Mouse (Mus musculus): ENCODE results near the gene Syna.
A peak's percentile ranks its signal among the peaks of the same experiment; 100 is the strongest.

Gene Syna

DNA sequence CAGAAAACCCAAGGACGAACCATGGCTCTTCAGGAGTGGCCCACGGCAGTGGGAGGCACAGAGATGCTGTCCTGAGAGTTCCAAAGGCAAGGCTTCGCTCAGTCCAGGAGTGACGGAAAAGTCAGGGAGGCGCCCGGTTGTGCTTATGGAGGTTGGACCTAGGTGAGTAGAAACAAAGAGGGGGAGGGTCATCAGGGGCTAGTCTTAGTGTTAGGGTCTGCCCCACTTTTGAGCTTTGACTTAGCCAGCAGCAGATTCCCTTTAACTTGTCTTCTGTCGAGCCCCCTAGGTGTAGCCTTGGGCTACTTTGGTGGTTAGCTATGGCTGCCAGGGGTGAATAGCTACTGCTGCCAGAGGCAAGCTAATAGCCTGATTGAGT is at the start of gene Syna:
TSS of gene Syna (minus strand) at position 101 of the 379 bp plus-strand sequence.
- DNase-seq, result no peak

DNA sequence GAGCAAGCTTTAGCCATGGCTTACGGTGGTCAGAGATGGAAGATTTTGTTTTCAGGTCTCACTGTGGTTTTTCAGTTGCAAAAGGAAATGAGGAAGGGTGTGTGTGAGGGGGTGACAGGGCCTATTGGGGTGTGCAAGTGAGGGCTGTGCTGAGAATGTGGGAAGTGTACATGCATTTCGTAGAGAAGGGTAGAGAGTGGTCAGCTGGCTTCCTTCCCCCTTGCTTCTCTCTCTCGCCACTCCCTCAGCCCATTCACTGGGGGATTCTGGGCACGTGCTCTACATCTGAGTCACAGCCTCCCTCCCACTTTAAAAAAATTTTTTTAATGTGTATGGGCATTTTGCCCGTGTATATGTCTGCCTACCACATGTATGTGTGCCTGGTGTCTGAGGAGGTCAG is 47.1 kb upstream of the Syna start:
- peak; percentile 58 to 69 for DNase-seq

DNA sequence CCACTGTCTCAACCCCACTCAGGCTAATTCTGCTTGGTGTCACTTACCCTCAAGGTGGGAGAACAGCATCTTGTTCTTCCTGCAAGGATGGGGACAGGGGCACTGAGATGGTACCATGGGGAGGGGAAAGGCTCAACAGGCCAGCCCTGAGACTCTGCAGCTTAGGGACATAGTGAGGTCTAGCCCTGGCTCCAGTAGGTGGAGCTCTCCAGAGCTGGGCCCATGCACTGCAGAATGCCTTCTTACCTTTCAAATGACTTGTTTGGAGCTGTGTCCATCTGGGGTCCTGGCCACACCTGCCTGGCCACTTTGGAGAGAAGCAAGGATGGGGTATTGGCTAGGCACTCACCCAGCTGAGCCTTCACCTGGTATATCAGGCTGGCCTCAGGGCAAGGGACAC is 46.3 kb upstream of the Syna start:
- DNase-seq, result peak in 1 of 2 experiments; percentile 23

DNA sequence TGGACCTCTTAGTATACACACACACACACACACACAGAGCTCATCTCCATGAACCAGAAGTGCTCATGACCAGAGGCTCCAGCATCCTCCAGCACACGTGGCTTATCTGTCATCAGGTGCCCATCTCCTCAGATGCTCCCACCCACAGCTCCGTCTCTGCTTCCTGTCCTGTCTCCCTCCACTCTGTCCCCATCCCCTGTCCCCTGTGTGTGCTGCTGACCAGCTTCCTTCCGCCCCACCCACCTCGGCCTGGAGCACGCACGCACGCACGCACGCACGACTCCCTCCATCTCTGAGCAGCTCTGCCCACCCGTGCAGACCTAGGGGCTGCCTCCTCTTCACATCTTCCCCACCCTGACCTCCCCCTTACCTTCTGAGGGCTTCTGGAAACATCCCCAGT is 44.4 kb upstream of the Syna start:
- no peak for DNase-seq

DNA sequence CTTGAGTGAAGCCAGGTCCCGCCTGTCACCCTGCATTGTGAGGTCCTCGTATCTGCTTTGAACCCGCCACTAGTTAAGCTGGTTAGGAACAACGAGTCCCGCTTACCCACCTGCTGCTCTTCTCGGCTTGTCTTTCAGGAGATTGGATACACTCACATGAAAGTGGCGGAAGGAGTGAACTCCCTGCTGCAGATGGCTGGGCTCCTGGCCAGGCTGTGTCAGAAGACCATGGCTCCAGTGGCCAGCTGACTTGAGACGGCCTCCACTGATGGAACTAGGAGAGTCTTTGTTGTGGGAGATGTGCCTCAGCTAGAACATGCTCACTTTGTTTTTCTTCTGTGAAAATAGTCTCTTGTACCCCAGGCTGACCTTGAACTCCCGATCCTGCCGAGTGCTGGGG is 37.7 kb upstream of the Syna start:
- DNase-seq, result no peak

DNA sequence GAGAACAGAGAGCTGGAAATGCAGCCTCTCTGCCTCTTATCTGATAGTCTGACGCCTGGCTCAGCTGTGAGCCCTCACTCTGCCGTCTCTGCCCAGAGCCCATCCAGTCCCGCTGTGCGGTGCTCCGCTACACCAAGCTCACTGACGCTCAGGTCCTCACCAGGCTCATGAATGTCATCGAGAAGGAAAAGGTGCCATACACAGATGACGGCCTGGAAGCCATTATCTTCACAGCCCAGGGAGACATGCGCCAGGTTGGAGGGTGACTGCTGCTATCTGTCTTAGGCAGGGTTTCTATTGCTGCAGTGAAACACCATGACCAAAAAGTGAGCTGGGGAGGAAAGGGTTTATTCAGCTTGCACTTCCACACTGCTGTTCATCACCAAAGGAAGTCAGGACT is 33.1 kb upstream of the Syna start:
- no peak for DNase-seq

DNA sequence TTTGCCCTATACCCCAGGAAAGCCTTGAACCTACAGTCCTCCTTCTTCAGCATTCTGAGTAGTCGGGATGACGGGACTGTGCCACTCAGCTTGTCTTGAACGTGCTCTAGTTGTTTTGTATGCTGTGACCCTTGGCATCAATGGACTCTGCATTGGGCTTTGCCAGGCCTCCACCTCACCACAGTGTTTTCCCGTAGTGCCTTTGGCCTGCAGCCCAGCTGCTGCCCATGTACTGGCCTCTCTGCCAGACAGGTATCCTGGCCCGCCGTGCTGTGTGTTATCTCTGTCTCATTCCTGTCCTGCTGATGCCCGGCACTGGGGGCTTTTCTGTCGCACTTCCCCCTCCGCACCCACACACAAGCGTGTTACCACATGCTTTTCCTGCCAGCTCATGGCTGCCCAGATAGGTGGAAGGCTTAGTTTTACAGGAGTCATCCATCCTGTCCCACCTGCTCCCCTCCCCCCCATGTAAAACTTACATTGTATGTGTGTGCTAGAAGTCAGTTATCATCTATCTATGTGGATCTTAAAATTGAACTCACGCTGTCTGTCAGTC is 32.1 kb upstream of the Syna start:
- DNase-seq, result no peak

DNA sequence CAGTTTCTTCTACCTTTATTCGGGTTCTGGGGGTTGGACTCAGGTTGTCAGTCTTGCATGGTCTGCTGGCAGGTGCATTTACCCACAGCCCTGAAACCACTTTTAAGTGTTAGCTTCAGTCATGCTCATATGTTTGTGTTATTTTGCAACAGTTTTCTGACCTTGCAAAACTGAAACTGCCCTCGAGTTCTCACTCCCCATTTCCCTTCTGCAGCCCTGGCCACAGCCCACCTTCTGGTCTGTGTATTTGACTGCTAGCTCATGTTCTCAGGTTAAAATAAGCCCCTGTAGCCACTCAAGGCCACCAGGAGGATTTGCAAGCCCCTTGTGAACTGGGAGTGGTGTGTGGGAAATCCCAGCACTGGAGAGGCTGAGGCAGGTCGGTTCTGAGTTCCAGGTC is 29.9 kb upstream of the Syna start:
- no peak for DNase-seq

DNA sequence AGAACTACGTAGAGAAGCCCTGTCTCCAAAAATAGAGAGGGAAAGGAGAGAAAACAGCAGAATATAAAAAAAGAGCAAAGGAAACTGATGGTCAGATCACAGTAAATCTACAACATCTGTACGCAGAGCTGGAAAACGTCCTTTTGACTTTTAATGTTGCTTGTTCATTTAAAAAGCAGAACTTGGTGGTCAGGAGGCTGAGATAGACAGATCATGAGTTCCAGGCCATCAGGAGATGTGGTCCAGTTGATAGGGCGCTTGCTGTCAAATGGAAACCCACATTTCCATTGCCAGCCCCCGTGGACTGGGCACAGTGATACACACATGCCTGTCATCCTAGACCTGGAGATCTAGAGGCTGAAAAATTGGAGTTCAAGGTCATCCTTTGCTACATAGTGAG is 24.8 kb upstream of the Syna start:
- DNase-seq, result peak; percentile 52 to 56

DNA sequence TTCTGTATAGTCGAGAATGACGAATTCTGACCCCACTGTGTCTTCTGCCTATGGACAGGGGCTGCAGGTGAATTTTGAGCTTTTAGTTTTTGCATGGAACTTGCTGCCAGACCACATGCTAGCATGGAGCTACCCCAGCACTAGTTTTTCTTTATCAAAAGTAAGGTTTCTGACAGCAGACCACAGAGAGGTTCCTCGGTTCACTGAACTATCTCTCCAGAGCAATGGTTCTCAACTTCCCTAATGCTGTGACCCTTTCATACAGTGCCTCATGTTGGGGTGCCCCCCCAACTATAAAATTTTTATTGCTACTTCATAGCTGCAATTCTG is 23.9 kb upstream of the Syna start:
- DNase-seq, result peak; percentile 55

DNA sequence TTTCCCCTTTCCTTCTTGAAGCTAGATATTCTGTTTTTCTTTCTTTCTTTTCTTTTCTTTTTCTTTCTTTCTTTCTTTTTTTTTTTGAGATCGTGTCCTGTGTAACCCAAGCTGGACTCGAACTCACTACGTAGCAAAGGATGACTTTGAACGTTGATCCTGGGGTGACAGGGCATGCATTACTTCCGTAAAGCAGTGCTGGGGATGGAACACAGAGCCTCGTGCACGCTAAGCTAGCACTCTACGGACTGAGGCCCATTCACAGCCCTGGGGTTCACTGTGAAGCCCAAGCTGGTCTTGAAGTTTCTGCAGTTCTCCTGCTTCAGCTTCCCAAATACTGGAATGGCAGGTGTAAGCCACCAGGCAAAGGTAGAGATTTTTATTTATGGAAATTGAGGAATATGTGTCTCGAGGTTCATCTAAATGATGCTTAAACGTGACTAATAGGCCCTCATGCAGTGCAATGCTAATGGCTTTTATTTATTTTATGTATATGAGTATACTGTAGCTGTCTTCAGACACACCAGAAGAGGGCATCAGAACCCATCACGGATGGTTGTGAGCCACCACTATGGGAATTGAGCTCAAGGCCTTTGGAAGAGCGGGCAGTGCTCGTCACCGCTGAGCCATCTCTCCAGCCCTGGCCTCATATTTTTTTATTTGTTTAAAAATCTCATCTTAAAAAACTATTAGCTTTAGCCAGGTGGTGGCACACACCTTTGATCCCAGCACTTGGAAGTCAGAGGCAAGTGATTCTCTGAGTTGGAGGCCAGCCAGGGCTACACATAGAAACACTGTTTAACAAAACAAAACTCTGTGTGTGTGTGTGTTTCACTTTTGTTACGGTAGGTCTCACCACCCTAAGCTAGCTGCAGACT is 23.3 kb upstream of the Syna start:
- peak in 1 of 2 experiments; percentile 21 for DNase-seq

DNA sequence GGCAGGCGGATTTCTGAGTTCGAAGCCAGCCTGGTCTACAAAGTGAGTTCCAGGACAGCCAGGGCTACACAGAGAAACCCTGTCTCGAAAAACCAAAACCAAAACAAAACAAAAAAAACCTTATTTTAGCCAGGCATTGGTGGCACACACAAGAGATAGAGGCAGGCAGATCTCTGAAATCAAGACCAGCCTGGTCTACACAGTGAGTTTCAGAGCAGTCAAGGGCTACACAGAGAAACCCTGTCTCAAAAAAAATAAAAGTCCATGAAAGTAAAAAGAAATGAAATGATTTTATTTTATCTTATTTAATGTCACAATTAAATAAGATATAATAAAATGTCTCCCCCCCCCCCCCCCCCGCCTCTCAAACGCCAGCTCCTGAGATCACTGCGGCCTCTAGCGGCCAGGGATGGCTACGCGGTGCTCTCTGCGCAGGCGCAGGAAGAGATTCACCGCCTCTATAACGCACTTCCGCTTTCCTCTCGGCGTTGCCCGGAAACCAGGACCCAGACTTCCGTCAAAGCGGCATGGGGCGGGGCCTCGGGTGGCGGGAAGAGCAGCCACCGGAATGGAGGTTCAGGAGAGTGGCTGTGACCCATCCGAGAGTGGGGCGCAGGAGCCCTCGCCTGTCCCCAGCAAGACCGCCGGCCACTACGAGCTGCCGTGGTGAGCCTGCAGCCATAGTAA is 22.4 kb upstream of the Syna start:
- peak; percentile 97 for DNase-seq

DNA sequence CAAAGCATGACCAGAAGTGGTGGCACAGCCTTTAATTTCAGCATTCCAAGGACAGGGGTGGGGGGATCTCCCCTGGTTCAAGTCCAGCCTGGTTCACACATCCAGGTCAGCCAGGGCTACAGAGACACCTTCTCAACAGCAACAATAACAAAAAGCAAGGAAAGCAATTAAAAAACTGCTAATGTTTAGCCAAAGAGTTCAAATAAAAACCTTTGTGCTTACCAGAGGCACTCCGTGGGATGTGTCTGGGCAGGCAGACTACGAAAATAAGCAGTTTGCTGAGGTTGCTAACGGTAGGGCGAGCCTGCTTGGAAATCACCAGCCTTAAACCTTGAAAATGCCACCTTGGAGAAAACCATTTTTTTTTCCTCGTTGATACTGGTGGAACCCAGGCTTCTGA is 21.2 kb upstream of the Syna start, which contains the start of gene Rfc2:
TSS of gene Rfc2 (plus strand) at position 221 of the 400 bp plus-strand sequence.
- DNase-seq, result no peak

DNA sequence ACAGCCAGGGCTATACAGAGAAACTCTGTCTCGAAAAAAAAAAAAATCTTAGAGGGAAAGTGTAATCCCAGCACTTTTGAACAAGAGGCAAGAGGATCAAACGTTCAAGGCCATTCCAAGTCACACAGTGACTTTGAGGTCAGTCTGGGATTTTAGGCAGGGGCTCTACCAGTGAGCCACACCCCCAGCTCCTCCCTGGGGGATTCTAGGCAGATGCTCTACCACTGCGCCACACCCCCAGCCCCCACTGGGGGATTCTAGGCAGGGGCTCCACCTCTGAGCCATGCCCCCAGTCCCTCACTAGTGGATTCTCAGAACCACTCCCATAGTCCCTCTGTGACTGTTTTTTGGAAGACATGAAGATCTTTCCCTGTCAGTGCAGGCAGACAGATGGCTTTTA is 19.2 kb upstream of the Syna start:
- DNase-seq, result no peak

DNA sequence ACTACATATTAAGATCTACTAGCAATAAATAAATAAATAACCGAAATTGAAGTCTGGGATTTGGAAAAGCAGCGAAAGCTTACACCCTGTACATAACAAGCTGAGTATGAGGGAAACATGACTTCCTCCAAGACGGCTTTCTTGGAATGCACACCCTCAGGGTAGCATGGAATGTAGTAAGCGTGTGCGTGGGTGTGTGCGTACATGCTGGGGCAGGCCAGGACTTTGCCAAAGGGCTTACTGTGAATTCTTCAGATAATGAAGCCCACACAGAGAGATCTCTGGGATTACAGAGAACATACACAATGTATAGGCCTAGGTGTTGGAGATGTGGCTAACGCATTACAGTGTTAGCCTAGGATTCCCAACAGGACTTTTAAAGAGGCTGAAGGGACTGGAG is 17.6 kb upstream of the Syna start:
- DNase-seq, result no peak

DNA sequence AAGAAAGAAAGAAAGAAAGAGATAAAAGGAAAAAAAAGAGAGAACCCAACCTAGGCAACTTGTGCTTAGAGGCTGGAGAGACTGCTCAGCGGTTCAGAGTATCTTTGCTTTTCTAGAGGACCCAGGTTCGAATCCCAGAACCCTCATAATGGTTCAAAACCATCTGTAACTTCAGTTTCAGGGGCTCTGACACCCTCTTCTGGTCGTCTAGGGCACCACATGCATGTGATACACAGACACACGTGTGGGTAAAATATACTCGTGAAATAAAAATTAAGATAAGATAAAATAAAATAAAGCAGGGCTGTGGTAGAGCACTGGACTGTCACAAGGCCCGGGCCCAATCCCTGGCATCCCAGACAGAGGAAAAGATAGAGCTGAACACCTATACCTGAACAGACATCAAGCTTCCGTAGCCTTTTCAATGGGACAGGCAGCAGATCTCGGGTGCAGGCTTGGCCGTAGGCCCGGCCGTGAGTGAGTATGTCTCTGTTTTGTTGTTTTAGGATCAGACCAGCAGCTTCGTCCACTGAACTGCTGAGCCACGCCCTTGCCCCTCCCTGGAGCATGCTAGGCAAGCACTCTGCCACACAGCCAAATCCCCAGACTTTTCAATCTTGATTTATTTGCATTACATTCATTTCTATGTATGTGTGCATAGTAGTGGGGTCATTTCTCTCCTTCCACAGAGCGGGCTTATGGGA is 16.7 kb upstream of the Syna start:
- DNase-seq, result no peak

DNA sequence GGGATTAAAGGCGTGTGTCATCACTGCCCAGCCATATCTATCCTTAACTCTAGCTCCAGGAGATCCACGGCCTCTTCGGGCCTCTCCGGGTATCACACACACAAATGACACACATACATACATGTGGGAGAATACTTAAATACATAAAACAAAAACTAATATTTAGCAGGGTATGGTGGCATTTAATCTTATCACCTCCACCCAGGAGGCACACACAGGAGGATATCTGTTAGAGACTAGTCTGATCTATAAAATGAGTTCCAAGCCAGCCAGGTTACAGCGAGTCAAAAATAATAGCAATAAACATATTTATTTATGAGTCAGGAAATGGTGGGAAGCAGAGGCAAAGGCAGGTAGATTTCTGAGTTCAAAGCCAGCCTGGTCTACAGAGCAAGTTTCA is 15.9 kb upstream of the Syna start:
- DNase-seq, result no peak

DNA sequence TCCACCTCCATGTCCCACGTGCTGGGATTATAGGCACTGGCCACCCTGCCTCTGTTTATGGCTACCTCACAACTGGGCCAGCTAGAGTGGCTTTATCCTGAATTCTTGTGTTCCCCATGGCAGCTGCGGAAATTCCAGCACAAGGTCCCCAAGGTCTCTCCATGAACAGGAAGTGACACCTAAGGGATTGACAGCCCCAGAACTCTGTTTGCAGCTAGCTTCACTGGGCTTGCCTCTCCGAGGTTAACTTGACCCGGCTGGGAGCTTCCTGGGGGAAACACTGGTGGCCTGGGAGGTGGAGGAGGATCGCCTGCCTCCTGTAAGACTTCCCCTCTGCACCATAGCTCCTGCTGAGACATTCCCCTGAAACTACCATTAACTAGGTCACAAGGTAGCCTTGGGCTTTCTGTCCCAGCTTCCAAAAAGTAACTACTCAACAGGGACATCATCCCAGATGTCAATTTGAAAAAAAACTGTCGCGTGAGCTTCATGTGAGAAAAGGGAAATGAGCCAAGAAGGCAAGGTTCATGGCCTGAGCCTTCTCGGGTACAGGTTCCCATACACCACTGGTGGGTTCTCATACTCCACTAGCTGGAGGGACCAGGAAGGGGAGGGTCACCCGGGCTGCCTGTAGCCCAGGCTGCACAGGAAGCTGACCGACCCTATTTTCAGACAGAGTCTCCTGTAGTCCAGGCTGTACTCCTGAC is 12.7 kb upstream of the Syna start:
- no peak for DNase-seq

DNA sequence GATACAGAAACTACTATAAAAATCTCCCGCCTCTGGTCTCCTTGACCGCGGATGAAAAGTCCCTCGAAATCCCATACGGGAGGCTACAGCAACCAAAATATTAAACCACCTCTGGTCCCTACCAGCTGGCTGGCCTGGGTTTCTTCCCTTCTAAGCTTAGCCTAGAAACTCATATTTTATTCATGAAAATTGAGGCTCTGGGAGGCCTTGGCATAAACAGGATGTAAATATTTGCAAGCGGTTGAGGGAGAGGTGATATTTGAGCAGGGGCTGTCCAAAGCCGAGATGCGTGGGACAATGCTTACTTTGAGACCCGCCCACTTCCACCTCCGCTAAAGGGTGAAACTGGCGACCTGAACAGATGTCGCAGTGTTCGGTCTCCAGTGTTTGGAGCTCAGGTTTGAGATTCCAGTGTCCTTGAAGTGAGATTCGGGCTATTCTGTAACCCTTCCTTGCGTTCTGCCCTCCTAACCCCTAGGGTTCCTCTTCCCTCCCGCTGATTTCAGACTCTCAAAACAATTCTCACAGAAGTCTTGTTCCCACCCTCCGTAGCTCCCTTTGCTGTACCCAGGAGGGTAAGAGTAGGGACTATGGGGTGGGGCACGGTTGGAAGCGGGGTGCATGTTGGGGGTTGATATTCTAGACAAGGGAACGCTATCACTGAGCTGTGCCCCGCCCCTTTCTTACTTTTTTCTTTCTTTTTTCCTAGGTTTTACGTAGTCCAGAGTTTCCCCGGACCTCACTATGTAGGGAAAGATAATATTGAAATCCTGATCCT is 11.9 kb upstream of the Syna start:
- peak; percentile 59 to 62 for DNase-seq

DNA sequence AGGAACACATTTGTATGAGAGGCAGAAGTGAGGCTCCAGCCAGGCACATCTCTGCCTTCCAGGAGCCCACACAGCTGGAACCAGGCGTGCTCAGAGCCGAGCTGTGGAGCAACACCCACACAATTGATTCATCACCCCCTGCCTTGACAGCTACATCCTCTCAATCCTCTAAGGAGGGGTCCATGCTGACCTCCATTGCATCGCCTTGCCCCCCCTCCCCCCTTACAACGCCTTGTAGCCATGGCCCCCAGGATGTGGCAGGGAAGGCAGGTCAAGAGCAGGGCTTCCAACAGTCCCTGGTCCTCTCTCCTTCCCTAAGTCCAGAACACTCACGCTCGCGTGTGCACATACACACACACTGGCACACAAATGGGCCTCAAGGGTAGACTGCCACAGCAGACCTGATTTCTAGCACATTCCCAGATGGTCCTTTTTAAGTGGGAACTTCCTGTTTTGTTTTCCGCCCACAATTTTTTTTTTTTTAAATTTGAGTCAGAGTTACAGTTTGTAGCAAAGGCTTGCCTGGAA is 9.1 kb upstream of the Syna start:
- DNase-seq, result no peak

DNA sequence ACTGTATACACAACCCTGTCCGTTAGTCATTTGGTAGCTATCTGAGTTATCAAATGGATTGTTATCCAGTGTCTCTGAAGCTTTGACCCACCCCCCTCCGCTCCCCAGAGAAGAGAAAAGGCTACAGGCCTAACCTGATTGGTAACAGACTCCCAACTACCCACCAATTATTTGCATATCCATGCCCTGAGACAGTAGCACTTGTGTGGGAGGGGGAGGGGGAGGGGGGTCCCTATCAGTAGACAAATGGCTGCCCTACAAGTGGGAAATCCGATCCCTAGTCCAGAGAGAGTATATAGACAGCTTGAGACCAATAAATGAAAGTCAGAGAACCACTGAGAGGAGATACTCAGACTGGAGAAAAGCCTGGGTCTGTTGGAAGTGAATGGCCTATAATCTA is 8.1 kb upstream of the Syna start:
- DNase-seq, result no peak

DNA sequence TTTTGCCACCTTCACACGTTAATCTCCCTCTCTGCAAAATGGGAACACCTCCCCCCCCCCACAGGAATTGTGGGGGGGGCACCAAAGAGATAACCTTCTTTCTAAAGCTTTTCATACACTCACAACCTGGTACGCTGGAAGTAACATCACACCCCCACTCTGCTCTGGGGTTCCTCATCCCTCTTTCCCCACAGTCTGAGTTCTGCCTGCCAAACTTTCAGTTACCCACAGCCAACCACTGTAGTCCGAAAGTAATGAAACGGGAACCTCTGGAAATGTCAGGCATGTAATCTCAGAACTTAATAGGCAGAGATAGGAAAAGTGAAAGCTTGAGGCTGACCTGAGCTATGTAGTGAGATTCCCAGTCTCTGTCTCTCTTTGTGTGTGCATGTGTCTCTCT is 7.5 kb upstream of the Syna start:
- DNase-seq, result no peak

All from B cell, adult 2 months (primary cell).